Mouse (Mus musculus): ENCODE results near the gene Catsper4.
"Not testable (repeated sequence)": the region's sequence is repeated elsewhere in the genome, so short reads cannot be mapped to it uniquely, and the experiment has no call there.

The Catsper4 gene

GRCm38 (mm10) chr4:134227194-134227593 is at the start of gene Catsper4:
Gene Catsper4, minus strand, starts transcription at chr4:134227383.
- DNase-seq (ENCODE audit: extremely low read depth, low read depth, low spot score), result no peak

DNA sequence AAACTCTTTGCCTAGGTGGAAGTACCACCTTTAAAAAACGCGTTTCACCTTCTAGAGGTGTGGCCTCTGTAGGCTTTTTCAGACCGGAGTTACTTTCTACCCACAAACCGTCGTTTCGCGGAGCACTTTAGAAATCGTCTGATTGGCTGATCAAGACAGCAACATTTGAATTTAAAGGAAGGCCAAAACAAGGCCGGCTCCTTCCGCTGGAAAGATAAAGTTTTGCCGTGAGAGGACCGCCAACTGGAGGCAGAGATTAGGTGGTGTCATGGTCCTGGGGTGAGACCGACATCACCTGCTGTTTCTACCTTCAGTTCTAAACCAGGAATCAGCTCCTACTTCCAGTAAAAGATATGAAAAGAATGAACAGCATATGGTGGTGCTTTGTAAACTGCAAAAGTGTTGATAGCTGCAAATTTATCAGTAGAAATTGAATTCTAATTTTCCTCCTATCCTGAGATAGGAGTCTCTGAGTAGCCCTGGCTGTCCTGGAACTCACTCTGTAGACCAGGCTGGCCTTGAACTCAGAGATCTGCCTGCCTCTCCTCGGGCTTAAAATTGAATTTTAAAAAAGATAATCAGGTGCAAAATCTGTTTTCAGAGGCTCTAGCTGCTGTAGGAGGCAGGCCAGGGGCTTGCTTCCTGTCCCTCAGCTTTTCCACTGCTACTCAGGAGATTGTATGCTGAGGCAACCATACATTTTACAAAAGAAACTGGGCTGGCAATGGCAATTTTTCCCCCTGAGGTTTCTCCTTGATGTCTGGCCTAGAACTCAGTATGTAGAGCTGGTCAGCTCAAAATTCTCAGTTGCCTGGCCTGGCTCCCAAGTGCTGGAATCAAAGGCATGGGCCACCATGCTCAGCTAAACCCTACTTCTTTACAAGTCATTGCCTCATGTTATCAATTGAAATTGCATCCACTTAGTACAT is 46.5 kb upstream of the Catsper4 start:
- DNase-seq (ENCODE audit: extremely low read depth, low read depth, low spot score), result peak; percentile 62

DNA sequence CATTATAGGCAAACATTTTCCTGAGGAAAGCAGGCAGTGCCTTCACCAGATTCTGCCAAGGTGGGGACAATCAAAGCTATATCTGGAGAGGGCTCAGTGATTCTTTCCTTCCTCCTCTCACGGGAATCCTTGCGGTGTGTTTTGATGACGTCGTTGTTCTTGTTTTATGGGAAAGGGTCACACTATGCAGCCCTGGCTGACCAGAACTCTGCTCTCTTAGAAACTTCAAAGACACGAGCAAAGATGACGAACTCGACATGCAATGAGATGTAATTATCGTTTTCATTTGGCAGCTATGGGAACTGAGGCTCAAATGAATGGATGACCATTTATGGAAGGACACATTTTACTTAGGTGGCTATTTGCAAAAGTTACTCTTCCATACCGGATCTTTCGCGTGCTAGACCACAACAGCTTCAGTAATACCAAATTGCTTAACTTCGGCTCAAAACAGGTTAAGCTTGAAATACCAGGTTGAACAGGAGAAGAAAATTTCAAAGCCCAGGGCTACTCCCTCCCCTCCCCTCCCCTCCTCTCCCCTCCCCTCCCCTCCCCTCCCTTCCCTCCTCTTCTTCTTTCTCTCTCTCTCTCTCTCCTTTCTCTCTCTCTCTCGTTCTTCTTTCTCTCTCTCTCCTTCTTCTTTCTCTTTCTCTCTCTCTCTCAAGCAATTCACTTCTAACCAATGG is 45.7 kb upstream of the Catsper4 start:
- DNase-seq (ENCODE audit: extremely low read depth, low read depth, low spot score), result peak; percentile 40

- DNase-seq (ENCODE audit: extremely low read depth, low read depth, low spot score), result no peak
Measured at GRCm38 (mm10) chr4:134271979-134272378, 44.8 kb upstream of the Catsper4 start.

- not testable (repeated sequence) for DNase-seq (ENCODE audit: extremely low read depth, low read depth, low spot score)
Measured at GRCm38 (mm10) chr4:134269622-134270021, 42.4 kb upstream of the Catsper4 start.

DNA sequence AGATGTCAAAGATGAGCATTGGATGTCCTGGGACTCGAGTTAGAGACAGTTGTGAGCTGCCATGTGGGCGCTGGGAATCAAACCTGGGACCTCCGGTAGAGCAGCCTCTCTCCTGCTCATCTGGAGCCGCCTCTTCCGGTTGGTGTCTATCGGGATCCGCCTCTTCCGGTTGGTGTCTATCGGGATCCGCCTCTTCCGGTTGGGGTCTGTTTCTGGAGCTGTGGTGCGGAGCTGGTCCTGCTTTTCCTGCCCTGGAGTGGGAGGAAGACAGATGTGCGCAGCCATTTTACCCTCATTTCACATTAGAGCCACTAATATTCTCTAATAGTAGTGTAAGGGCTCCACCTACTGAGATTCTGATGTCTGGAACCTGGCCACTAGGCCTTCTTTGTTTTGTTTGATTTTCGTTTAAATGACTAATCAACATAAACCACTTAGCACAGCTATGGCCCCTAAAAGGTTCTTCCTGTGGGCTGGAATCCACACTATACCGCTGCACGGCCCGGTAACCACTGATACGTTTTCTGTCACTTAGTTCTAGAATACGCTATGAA is 41.0 kb upstream of the Catsper4 start:
- DNase-seq (ENCODE audit: extremely low read depth, low read depth, low spot score), result no peak

DNA sequence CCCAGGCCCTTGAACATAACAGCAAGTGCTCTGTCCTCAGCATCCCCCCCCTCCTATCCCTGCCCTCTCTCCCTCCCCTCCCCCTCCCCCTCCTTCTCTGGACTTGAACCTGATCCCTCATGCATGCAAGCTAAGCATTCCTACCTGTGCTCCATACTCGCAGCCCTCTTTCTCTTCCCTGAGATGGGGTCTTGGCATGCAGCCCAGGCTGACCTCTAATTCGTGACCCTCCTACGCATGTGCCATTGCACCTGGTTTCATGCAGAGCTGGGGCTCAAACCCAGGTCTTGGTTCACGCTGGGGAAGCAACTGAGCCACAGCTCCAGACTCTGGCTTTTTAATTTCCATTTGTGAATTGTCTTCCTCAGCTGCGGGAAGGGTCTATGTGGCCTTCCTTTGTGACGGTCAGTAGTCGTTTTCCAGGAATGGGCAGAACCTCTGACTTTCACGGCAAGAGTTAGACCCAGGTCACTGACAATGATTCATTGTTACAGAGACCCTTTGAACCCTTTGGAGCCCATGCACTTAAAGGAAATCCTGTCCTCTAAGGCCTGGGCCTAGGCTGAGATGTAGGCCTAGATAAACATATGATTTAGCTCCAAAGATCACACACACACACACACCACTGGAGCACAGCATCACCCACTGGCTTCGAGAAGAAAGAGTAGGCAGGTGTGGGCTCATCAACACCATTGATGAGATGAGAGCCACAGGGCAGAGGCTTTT is 38.8 kb upstream of the Catsper4 start:
- DNase-seq (ENCODE audit: extremely low read depth, low read depth, low spot score), result no peak

DNA sequence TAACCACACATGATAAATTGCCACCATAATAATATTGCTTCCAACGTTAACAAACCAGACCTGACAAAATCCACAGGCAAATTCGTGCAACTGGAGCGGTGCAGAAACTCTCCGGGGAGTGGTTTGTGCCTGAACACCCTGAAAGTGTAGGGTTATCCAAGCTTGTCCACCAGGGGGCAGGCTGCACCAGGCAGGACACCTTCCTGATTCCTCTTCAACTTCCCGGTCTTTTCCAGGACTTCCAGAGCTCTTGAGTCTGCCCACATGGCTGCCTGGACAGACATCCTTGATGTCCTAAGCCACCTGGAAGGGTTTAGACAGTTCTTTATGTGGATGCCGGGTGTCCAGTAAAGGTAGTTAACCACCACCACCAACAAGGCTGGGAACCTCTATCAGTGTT is 36.0 kb upstream of the Catsper4 start:
- no peak for DNase-seq (ENCODE audit: extremely low read depth, low read depth, low spot score)

DNA sequence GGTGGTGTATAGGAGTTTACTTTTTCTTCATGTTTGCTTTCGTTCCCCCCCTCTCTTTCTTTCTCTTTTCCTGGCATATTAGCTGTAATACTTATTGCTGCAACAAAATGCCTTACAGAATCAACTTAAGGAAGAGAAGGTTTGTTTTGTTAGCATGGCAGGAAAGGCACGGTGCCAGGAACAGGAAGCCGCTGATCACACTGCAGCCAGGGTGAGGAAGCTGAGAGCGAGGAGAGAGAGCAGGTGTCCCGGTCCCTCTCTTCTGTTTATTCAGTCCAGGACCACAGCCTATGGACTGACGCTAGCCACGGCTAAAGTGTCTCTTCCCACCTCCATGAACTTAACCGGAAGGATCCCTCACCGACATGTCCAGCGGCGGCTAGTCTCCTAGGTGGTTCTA is 31.2 kb upstream of the Catsper4 start:
- DNase-seq (ENCODE audit: extremely low read depth, low read depth, low spot score), result no peak

- no peak for DNase-seq (ENCODE audit: extremely low read depth, low read depth, low spot score)
Measured at GRCm38 (mm10) chr4:134257198-134258009, 30.2 kb upstream of the Catsper4 start.

DNA sequence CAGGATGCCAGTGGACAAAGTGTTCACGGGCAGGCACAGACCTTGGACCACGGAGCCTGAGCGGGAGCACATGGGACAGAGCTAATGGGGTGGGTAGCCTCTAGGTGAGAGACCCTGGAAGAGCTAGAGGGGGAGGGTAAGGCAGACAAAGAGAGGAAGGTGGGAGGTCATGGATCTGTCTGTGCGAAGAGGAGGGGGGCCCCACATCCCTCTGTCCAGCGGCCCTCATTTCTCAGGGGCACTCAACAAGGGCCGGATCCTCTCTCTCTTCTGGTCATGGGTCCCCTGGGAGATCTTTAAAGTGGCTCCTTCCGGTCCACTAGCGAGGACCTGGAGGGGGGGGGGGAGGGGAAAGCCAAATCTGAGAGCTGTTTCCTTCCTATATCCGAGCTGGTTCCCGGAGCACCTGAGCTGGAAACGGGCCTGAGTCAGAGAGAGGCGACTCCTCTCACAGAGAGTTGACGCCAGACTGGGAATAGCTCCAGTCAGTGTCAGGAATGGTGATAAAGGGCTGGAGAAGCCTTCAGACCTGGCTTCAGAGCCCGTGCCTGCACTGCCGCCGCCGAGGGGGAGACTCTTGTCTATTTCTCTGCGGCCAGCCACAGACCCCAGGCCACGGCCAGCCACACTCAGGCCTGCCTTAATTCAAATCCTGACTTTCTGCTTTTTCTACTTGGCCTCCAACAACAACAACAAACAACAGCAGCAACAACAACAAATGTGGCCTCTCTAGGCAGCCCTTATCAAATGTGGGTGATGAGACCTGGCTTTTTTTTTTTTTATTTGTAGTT is 29.4 kb upstream of the Catsper4 start:
- no peak for DNase-seq (ENCODE audit: extremely low read depth, low read depth, low spot score)

DNA sequence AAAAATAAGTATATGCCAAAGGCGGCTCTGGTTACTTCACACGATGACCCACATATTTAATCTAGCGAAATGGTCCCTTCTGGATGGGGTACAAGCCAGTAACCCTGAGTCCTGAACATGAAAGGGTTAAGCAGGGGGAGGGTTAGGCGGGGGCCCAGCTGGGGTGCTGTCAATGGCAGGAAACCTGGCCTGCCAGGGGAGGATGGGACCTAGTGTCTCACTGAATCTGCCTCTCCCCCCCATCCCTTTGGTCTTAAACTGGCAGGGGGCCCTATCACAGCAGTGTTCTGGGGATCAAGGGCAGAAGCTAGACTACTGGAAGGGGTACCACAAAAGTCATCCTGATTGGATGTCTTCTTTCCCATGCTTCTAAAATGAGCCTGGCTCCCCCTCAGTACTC is 28.7 kb upstream of the Catsper4 start:
- no peak for DNase-seq (ENCODE audit: extremely low read depth, low read depth, low spot score)

DNA sequence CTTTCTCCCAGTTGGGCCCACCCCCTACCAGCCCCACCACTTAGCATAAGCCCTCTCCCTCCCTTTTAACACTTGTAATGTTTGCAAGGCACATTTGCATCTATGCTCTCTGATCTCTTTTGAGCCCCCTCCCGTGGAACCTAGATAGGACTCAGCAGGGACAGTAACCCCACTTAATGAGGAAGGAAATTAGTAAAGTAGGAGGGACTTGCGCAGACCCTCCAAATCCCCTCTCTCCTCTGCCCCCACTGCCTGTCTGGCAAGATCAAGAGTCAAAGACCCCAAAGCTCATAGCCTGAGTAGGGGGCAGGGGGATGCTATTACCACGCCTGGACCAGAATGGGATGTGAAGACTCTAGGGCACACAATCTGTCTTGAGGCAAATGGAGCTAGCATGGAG is 27.7 kb upstream of the Catsper4 start:
- no peak for DNase-seq (ENCODE audit: extremely low read depth, low read depth, low spot score)

DNA sequence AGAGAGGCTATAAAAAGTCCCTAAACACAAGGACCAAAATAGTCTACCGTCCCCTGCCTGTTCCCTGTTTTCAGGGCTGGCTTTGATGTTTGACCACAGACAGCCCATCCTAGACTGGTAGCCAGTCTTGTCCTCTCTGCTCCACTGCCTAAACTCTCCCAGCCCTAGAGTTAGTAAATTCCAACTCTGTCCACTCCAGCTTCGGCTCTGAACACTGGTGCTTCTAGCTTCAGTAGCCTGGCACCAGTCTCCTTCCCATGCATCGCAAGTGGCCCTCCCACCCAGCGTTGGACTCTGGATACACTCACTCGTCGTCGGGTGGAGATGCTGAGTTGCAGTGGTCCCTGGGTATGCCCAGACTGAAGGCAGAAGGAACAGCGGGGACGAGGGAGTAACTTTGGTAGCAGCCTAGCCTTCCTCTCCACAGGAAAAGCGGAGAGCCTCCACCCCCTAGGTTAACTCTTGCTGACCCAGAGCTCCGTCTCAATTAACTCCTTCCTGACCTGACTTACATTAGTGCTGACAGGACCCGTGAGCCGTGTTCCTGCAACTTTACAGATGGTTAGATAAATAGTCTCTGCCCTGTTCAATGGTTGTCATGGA is 26.6 kb upstream of the Catsper4 start, which contains the start of gene Grrp1:
Gene Grrp1 (minus strand): TSS at position 385 of the 603 bp plus-strand sequence.
- no peak for DNase-seq (ENCODE audit: extremely low read depth, low read depth, low spot score)

DNA sequence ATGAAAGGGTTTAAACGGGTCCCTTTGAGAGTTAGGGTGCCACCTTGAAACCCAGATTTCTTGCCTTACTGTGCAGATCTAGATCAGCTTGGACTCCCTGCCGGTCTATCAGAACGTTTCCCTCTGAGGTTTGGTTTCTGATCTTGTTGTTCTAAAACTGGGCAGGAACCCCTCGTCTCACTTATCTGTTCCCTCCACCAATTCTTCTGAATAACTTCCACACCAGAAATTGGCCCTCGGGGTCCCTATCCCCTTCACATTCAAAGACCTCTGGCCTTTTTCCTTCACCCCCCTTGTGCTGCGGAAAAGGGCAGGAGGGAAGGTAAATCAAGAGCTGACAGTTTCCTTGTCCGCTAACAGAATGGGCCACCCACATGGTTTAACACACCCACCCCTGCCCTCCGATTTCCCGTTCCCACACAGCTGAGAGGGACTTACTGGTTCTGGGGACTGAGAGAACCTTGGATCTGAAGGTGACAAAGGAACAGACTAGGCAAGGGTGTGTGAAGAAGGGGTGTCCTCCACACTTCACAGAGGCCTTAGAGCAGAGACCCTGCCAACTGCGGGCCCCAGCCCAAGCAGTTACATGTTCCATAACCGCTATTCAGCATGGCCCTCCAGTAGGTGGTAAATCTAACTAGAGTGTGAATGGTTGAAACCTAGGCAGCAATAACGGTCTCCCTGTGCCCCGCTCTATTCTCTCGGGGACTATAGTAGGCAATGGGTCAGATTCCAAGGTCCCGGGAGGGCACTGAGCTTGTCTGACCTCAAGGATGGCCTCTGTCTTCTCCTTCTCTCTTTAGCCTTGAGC is 25.9 kb upstream of the Catsper4 start:
- DNase-seq (ENCODE audit: extremely low read depth, low read depth, low spot score), result no peak

GRCm38 (mm10) chr4:134252131-134252910 is 25.1 kb upstream of the Catsper4 start:
- no peak for DNase-seq (ENCODE audit: extremely low read depth, low read depth, low spot score)

All from fat pad, adult 2 months (tissue).